Mouse (Mus musculus) forebrain, postnatal 0 days (tissue): ENCODE data around the gene Fundc1. TPM values are rescaled to one million over a fixed set of nuclear protein-coding genes. Genes with fewer than 3 reads are reported as not detected.
"Not testable (repeated sequence)": the region's sequence is repeated elsewhere in the genome, so short reads cannot be mapped to it uniquely, and the experiment has no call there.

ENCODE experiments used
- ATAC-seq: fragments of 200-750 bp; cut with Nextera tagmentation; 2 replicates; pipeline ENCODE4 v1.8.0; 2017; ENCODE audit warnings: mild to moderate bottlenecking, moderate library complexity
- DNase-seq: peaks from one replicate; pipeline ENCODE4 v3.0.0-alpha.2; 2015
- H3K27ac ChIP-seq: fragments of 300-500 bp; sonication (generic); 2 replicates; pipeline ENCODE4 v1.5.1; 2014; ENCODE audit warnings: low read depth, mild to moderate bottlenecking, antibody characterized with exemption, low read length, moderate library complexity, mixed read lengths
- H3K27me3 ChIP-seq: fragments of 300-500 bp; sonication (generic); 2 replicates; pipeline ENCODE4 v1.6.1; 2014; ENCODE audit warnings: mild to moderate bottlenecking, low read length, mixed read lengths; ENCODE audit not compliant: insufficient read depth
- H3K36me3 ChIP-seq: fragments of 300-500 bp; sonication (generic); 2 replicates; pipeline ENCODE4 v1.6.1; 2014; ENCODE audit warnings: mild to moderate bottlenecking, moderate library complexity; ENCODE audit not compliant: insufficient read depth
- H3K4me1 ChIP-seq: fragments of 300-500 bp; sonication (generic); 2 replicates; pipeline ENCODE4 v1.6.1; 2014; ENCODE audit warnings: antibody characterized with exemption; ENCODE audit not compliant: insufficient read depth
- H3K4me2 ChIP-seq: fragments of 300-500 bp; sonication (generic); 2 replicates; pipeline ENCODE4 v1.6.1; 2014; ENCODE audit warnings: low read depth, mild to moderate bottlenecking, moderate library complexity
- H3K4me3 ChIP-seq: fragments of 300-500 bp; sonication (generic); 2 replicates; pipeline ENCODE4 v1.5.1; 2014; ENCODE audit warnings: low read depth, low read length, mixed read lengths
- H3K9ac ChIP-seq: fragments of 300-500 bp; sonication (generic); 2 replicates; pipeline ENCODE4 v1.6.1; 2014; ENCODE audit warnings: mild to moderate bottlenecking
- H3K9me3 ChIP-seq: fragments of 300-500 bp; sonication (generic); 2 replicates; pipeline ENCODE4 v1.6.1; 2016; ENCODE audit warnings: low read length
- CTCF ChIP-seq: sonication (generic); IDR thresholded peaks from 2 replicates; pipeline ENCODE4 v1.5.1; 2016; ENCODE audit warnings: antibody characterized with exemption, control low read depth, low read depth
- WGBS: fragments of 180-500 bp; shearing (Covaris S2); extraction: QIAGEN DNeasy Blood & Tissue Kit; methylation state at CpG from one replicate; pipeline ENCODE4 v1.1.7; 2014; 5-methylcytosine and 5-hydroxymethylcytosine counted together
- polyA plus RNA-seq: library from polyadenylated mRNA; unstranded; fragments of >200 nt; fragmentation: Nextera tagmentation; extraction: Ambion mirVana; gene quantifications from 2 replicates; pipeline ENCODE4 v1.2.1, GENCODE M21; 2015
- total RNA-seq: library from RNA; depleted of rRNA; stranded (reverse); fragments of >200 nt; gene quantifications from 2 replicates; pipeline ENCODE4 v1.2.3, GENCODE M21; 2014

Gene Fundc1
- total and polyA plus RNA-seq, 2 experiments from 2014 or later, result 43.6 to 49.4 TPM

DNA sequence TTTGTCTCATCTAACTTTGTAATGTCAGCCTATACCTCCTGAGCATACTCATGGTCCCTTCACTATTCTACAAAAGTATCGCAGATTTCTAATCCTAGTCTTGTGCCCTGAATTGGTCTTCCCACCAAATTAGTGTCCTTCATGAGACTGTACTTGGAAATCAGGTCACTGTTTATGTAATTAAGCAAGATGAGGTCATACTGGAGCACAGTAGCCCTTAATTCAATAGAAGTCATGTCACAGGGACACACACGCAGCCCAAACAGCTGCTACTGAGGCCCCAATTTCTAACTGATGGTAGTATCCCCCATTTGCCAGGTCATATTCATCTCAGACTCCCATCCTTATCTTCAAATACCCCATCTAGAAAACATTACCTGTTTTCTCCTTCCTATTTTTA, 3.5 kb downstream of the Fundc1 start:
- no peaks in the 10 kb centered on the region for H3K9me3 ChIP-seq
- H3K4me2 ChIP-seq, result no peak overlapping the region
- WGBS, result 73% methylated on average over 2 of the region's 2 CpGs
- no peaks in the 10 kb centered on the region for H3K36me3 ChIP-seq
- DNase-seq, result no peak
- no peak for TF ChIP-seq CTCF
- no peak overlapping the region for H3K4me3 ChIP-seq
- H3K9ac ChIP-seq, result no peak overlapping the region
- no peak for ATAC-seq
- H3K27me3 ChIP-seq, result no peaks in the 10 kb centered on the region
- no peaks in the 10 kb centered on the region for H3K4me1 ChIP-seq
- H3K27ac ChIP-seq, result no peak overlapping the region

DNA sequence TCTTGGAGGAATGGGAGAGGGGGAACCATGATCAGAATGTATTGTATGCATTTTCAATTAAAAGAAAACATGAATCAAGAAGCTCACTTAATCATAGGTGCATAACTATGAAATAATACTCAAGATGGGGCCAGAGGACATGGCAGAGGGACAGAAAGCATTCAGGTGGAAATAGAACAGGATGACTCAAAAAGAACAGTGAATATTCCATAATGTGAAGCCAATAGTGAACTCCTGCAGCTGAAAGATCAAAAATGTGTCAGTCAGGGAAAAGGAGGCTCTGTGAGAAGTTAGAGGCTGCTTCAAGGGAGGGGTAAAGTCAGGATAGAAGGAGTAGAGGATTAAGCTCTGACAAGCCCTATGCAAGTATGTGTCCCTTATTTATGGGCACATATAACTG, 6.4 kb downstream of the Fundc1 start:
- DNase-seq (no peak), ATAC-seq (no peak)
- no peaks in the 10 kb centered on the region for H3K9me3 ChIP-seq
- no peak for TF ChIP-seq CTCF
- no peaks in the 10 kb centered on the region for H3K4me1 ChIP-seq
- no peak overlapping the region for H3K4me3 ChIP-seq
- H3K27ac ChIP-seq, result no peak overlapping the region
- H3K4me2 ChIP-seq, result no peak overlapping the region
- no peaks in the 10 kb centered on the region for H3K36me3 ChIP-seq
- no peak overlapping the region for H3K9ac ChIP-seq
- no peaks in the 10 kb centered on the region for H3K27me3 ChIP-seq

DNA sequence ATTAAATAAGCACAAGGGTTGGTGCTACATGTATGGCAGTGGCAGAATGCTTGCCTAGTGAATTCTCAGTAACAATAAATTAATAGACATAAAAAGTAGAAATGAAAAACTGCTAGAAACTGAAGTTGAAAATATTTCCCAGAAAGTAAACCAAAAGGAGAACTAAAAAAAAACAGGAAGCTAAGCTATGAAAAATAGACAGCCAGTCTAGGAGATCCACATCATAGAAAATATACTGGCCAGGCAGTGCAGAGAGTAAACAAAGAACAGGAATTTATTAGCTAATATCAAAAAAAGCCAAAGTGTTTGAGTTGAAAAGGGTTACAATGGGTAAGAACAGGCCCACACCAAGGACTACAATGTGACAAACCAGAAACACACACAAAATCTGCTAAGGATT, 7.4 kb downstream of the Fundc1 start:
- Histone ChIP-seq H3K9me3 (no peaks in the 10 kb centered on the region), H3K36me3 (no peaks in the 10 kb centered on the region), H3K4me3 (no peak overlapping the region), H3K9ac (no peak overlapping the region), H3K4me2 (no peak overlapping the region), H3K27ac (no peak overlapping the region), H3K4me1 (no peaks in the 10 kb centered on the region), H3K27me3 (no peaks in the 10 kb centered on the region)
- ATAC-seq, result no peak
- no peak for DNase-seq
- no peak for TF ChIP-seq CTCF

DNA sequence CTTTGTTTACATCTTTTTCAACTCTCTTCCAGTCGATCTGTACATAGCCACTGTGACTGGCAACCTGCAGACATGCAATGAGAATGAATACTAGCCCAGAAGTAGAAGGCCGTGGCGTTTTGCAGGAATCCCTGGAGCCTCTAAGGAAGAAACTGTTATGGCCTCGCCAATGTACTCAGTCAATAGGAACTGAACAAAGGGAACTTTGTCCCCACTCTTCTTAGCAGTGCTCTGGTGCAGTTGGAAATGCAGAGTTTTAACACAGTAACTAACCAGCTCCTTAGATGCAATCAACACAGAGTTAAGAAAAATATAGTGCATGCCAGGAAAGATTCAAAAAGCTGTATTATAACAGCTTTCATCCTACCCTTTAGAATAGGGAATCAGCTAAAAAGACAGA, 13.4 kb downstream of the Fundc1 start:
- Histone ChIP-seq H3K36me3 (no peaks in the 10 kb centered on the region), H3K4me2 (no peak overlapping the region), H3K4me3 (no peak overlapping the region), H3K27ac (no peak overlapping the region), H3K9ac (no peak overlapping the region), H3K9me3 (no peaks in the 10 kb centered on the region), H3K27me3 (no peaks in the 10 kb centered on the region), H3K4me1 (no peaks in the 10 kb centered on the region)
- TF ChIP-seq CTCF, result no peak
- WGBS, result 28% methylated on average over 4 of the region's 4 CpGs
- no peak; the same call in 1 of the 2 replicates for ATAC-seq
- no peak for DNase-seq

DNA sequence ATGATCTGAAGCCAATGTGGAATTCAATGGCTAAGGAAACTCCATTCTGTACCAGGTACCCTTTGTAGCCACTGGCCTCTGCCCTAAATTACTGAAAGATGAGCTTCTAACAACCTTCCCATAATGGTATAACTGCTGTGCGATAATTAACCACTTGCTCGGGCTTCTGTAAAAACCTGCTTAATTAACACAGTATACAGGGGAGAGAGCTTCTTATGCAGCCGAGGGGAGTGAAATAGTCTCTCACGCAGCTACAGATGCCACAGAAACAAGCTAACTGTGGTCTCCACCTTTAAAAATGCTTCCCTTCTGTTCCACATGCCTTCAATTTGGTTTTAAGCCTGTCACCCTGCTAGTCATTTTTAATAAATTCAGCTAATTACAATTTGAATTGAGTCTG, 17.6 kb downstream of the Fundc1 start:
- no peaks in the 10 kb centered on the region for H3K4me1 ChIP-seq
- H3K4me2 ChIP-seq, result no peak overlapping the region
- H3K27me3 ChIP-seq, result no peaks in the 10 kb centered on the region
- 39% methylated on average over 4 of the region's 4 CpGs for WGBS
- no peak overlapping the region for H3K9ac ChIP-seq
- no peak for TF ChIP-seq CTCF
- H3K4me3 ChIP-seq, result no peak overlapping the region
- H3K27ac ChIP-seq, result no peak overlapping the region
- no peaks in the 10 kb centered on the region for H3K9me3 ChIP-seq
- no peaks in the 10 kb centered on the region for H3K36me3 ChIP-seq
- ATAC-seq, result no peak
- no peak for DNase-seq

DNA sequence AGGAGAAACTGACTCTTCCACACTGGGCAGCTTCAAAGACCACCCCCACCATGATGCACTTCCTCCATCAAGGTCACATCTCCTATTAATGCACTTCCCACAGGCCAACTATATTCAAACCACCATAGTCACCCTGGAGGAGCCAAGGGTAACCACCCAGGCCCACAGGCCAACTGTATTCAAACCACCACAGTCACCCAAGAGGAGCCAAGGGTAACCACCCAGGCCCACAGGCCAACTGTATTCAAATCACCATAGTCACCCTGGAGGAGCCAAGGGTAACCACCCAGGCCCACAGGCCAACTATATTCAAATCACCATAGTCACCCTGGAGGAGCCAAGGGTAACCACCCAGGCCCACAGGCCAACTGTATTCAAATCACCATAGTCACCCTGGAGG, 20.5 kb downstream of the Fundc1 start:
- not testable (repeated sequence) for H3K9me3 ChIP-seq, H3K27me3 ChIP-seq, H3K36me3 ChIP-seq, H3K9ac ChIP-seq, ATAC-seq, H3K4me1 ChIP-seq, H3K4me2 ChIP-seq, H3K27ac ChIP-seq, H3K4me3 ChIP-seq, DNase-seq

DNA sequence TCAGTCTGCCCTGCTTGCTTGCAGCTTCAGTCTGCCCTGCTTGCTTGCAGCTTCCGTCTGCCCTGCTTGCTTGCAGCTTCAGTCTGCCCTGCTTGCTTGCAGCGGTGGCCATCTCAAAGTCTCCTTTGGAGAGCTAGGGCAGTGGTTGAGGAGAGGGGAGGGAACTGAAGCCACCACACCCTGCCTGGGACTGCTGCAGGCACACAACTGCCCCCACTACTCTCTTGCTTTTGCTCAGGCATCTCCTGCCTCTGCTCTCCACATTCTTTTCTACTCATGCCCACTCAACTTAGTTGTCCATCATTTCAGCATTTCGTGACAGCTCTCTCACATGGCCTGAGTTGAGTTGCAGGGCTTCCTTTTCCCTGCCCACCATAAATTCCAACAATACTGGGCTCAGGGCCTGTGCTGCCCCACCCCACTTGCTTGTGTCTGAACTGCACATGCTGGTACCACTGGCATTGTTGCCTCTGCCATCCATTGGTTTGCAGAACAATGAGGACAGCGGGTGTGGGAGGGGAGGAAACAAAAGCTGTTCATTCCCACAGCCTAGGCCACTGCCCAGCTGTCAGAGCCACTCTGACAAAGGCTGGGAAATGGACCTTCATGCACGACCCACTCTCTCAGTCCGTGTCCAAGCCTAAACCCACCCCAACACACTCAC, 24.9 kb downstream of the Fundc1 start:
- ATAC-seq (peak; percentile 62), DNase-seq (no peak)
- no peaks in the 10 kb centered on the region for H3K36me3 ChIP-seq
- H3K4me3 ChIP-seq, result no peak overlapping the region
- H3K9ac ChIP-seq, result no peak overlapping the region
- H3K27me3 ChIP-seq, result no peaks in the 10 kb centered on the region
- TF ChIP-seq CTCF, result no peak
- H3K27ac ChIP-seq, result no peak overlapping the region
- no peaks in the 10 kb centered on the region for H3K9me3 ChIP-seq
- no peak overlapping the region for H3K4me2 ChIP-seq
- no peaks in the 10 kb centered on the region for H3K4me1 ChIP-seq
- 19% methylated on average over 6 of the region's 6 CpGs for WGBS
